Mouse (Mus musculus): ENCODE results near the gene Por.

- TF ChIP-seq CTCF (IDR thresholded peaks at IDR 0.05; ENCODE audit: borderline replicate concordance, extremely low read depth, insufficient read depth, insufficient read length), result no peak
- TF ChIP-seq POLR2A (IDR thresholded peaks at IDR 0.05; ENCODE audit: borderline replicate concordance, extremely low read depth, insufficient read depth, insufficient read length, poor library complexity, severe bottlenecking), result no peak
These were observed 52.3 kb downstream of the Por start for GRCm38 (mm10) chr5:135722121-135722520.
